Mouse (Mus musculus): ENCODE results near the gene Mrpl24.

DNA sequence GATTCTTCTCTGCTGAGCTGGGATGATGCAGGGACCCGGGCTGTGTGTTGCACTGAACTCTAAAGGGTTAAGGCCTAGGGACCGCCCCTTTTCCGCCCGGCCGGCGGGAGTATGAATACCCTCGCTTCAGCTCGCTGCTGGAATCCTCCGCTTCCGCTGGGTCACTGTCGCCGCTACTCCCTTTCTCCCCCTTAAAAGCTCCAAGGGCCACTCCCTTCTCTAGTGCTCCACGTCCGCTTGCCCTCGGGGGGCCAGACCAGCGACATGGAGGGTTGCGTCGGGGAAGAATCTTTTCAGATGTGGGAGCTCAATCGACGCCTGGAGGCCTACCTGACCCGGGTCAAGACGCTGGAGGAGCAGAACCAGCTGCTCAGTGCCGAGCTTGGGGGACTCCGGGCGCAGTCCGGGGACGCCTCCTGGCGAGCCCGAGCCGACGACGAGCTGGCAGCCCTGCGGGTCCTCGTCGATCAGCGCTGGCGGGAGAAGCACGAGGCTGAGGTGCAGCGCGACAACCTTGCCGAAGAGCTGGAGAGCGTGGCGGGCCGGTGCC lies 51.7 kb downstream of the Mrpl24 start, which contains the start of gene Nes:
- TF ChIP-seq CTCF (IDR thresholded peaks at IDR 0.05; ENCODE audit: control insufficient read depth, insufficient read depth, insufficient read length) (no peak), MAX (IDR thresholded peaks at IDR 0.05) (peak; percentile 44), MYOG (IDR thresholded peaks at IDR 0.05; ENCODE audit: control insufficient read depth, extremely low read depth, insufficient read length) (no peak), USF1 (IDR thresholded peaks at IDR 0.05; ENCODE audit: low read depth) (no peak)

All from C2C12 (cell line).